Mouse (Mus musculus) heart, adult 2 months (tissue): ENCODE measurements around the gene Selenok.

ENCODE experiments used
- CTCF ChIP-seq: fragments of 200-600 bp; IDR thresholded peaks from 2 replicates; pipeline ENCODE4 v1.8.1; 2022; ENCODE audit warnings: antibody characterized with exemption, mild to moderate bottlenecking, moderate library complexity
- POLR2A ChIP-seq: fragments of 200-500 bp; IDR thresholded peaks from 2 replicates; pipeline ENCODE4 v1.6.1; 2011; ENCODE audit warnings: mild to moderate bottlenecking, low read depth, low read length, control low read depth; ENCODE audit not compliant: insufficient read depth

GRCm38 (mm10) chr14:30008733-30009575 is 40.8 kb downstream of the Selenok start, which contains the start of the genes Il17rb and Chdh:
- TF ChIP-seq CTCF = no peak
- no peak for TF ChIP-seq POLR2A
